Mouse (Mus musculus): ENCODE measurements around the gene Gcsam.

Gene Gcsam

GRCm38 (mm10) chr16:45610267-45610666 lies at the start of gene Gcsam:
Gcsam (plus strand) TSS chr16:45610380.
- no peak for DNase-seq

GRCm38 (mm10) chr16:45561747-45562146 lies 48.4 kb upstream of the Gcsam start:
- no peak for DNase-seq

GRCm38 (mm10) chr16:45572307-45572706 lies 37.9 kb upstream of the Gcsam start:
- no peak for DNase-seq

GRCm38 (mm10) chr16:45579883-45580282 lies 30.3 kb upstream of the Gcsam start:
- no peak for DNase-seq

- peak in 1 of 2 experiments; percentile 35 for DNase-seq
These were observed 27.7 kb upstream of the Gcsam start for GRCm38 (mm10) chr16:45582512-45582911.

GRCm38 (mm10) chr16:45593656-45594055 lies 16.5 kb upstream of the Gcsam start:
- DNase-seq: no peak

- DNase-seq: no peak
These were observed 14.7 kb upstream of the Gcsam start for GRCm38 (mm10) chr16:45595494-45595893.

GRCm38 (mm10) chr16:45608481-45608954 lies 1.7 kb upstream of the Gcsam start:
- DNase-seq: peak; percentile 40 to 49

GRCm38 (mm10) chr16:45609300-45609699 lies 880 bp upstream of the Gcsam start:
- DNase-seq: peak in 1 of 2 experiments; percentile 54

GRCm38 (mm10) chr16:45613247-45613646 lies 3.1 kb downstream of the Gcsam start:
- DNase-seq: no peak

- no peak for DNase-seq
These were observed 5.8 kb downstream of the Gcsam start for GRCm38 (mm10) chr16:45615944-45616343.

- DNase-seq: no peak
These were observed 9.7 kb downstream of the Gcsam start for GRCm38 (mm10) chr16:45619751-45620375.

- no peak for DNase-seq
These were observed 13.1 kb downstream of the Gcsam start for GRCm38 (mm10) chr16:45623230-45623629.

- DNase-seq: no peak
These were observed 14.6 kb downstream of the Gcsam start for GRCm38 (mm10) chr16:45624791-45625190.

- no peak for DNase-seq
These were observed 15.2 kb downstream of the Gcsam start for GRCm38 (mm10) chr16:45625342-45625741.

GRCm38 (mm10) chr16:45629497-45630105 lies 19.4 kb downstream of the Gcsam start:
- DNase-seq: no peak

GRCm38 (mm10) chr16:45630347-45630960 lies 20.3 kb downstream of the Gcsam start:
- peak; percentile 54 to 81 for DNase-seq

- no peak for DNase-seq
These were observed 22.2 kb downstream of the Gcsam start for GRCm38 (mm10) chr16:45632420-45632819.

GRCm38 (mm10) chr16:45635826-45636225 lies 25.6 kb downstream of the Gcsam start:
- DNase-seq: no peak

GRCm38 (mm10) chr16:45640070-45640762 lies 30.0 kb downstream of the Gcsam start:
- DNase-seq: no peak

GRCm38 (mm10) chr16:45641301-45641700 lies 31.1 kb downstream of the Gcsam start:
- DNase-seq: no peak

- no peak for DNase-seq
These were observed 33.8 kb downstream of the Gcsam start for GRCm38 (mm10) chr16:45643944-45644343.

GRCm38 (mm10) chr16:45644380-45644779 lies 34.2 kb downstream of the Gcsam start:
- DNase-seq: peak in 1 of 2 experiments; percentile 10
